Mouse (Mus musculus) kidney, postnatal 25 days (tissue): ENCODE measurements around the gene Psmg3.

Source experiments
- DNase-seq, 2 experiments: peaks; one replicate each; pipeline ENCODE4 v3.0.0; 2021; ENCODE audit warnings: mixed read lengths in 2 of 2

The Psmg3 gene

DNA sequence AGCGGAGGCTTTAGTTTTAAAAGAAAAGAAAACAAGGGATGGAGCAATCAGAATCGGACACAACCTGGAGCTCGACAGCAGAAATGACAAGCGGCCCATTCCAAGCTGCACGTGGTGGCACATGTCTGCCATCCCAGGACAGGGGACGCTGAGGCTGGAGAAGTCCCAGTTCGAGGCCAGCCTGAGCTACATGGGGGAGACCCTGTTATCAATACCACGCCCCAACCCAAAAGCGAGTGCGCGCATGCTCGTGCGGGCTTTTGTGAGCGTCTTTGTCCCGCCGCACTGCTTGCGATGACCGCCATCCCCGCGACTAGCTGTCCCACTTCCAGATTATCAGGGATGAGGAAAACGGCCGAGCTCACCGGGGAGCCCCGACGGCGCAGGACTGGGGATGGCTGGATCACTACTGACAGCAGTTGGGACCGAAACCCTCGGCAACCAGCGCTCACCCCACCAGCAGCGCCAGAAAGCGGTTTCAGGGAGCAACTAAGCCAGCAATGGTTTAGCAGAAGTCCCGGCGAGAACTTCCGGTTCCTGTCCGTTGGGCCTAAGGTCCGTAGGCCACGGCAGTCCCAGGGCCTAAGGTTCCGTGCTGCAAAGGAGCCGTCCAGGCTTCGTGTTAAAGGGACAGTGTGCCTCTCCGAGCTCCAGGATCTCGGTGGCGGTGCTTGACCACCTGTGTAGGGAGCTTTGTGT lies at the start of gene Psmg3, which contains the start of gene Gm26938:
Gene Psmg3 (minus strand): TSS at position 529 of the 699 bp plus-strand sequence.
Gene Gm26938 (minus strand): TSS at position 51 of the 699 bp plus-strand sequence.
- peak; percentile 84 to 90 for DNase-seq

- no peak for DNase-seq
Observed at GRCm38 (mm10) chr5:139871526-139871925, 44.8 kb upstream of the Psmg3 start.

DNA sequence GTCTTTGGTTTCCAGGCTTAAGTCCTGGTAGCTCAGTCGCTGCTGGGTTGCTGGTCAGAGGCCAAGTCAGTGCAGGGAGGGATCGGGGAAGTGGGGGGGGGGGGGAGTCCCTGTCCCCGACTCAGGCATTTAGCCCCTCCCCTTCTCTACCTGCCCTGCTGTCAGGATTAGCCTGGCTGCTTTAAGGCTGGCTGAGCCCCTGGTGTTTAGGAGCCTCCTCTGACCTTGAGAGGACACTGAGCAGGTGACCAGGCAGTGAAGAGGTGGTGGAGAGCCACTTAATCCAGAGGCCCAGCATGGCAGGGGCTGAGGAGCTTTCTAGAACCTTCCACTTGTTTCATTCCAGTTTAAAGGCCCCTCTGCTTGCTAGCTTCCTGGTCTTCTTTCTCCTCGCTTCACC lies 44.2 kb upstream of the Psmg3 start:
- DNase-seq = peak; percentile 36 to 74

GRCm38 (mm10) chr5:139862759-139863158 lies 36.1 kb upstream of the Psmg3 start:
- DNase-seq = peak; percentile 77 to 84

- no peak for DNase-seq
Observed at GRCm38 (mm10) chr5:139860328-139861104, 33.8 kb upstream of the Psmg3 start.

- peak; percentile 43 to 69 for DNase-seq
Observed at GRCm38 (mm10) chr5:139849626-139850320, 23.1 kb upstream of the Psmg3 start.

GRCm38 (mm10) chr5:139839142-139839541 lies 12.5 kb upstream of the Psmg3 start:
- no peak for DNase-seq

- peak in 1 of 2 experiments; percentile 84 for DNase-seq
Observed at GRCm38 (mm10) chr5:139838476-139838892, 11.8 kb upstream of the Psmg3 start.

GRCm38 (mm10) chr5:139835706-139836105 lies 9.0 kb upstream of the Psmg3 start:
- no peak for DNase-seq

- no peak for DNase-seq
Observed at GRCm38 (mm10) chr5:139832125-139832524, 5.4 kb upstream of the Psmg3 start.

DNA sequence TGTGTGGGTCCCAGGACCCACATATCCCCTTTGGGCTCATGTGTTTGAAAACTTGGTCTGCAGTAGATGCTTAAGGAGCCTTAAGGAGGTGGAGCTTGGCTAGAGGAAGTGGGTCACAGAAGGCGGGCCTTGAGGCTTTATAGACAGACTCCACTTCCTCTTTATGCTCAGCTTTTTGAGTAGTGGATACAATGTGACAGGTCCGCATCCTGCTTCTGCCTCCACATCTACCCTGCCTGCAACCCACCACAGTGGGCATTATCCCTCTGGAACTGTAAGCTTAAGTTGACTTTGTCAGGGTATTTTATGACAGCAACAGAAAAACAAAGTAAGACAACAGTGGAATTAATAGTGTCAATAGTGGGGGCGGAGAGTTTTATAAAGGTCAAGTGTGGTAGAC lies 4.0 kb upstream of the Psmg3 start:
- no peak for DNase-seq

DNA sequence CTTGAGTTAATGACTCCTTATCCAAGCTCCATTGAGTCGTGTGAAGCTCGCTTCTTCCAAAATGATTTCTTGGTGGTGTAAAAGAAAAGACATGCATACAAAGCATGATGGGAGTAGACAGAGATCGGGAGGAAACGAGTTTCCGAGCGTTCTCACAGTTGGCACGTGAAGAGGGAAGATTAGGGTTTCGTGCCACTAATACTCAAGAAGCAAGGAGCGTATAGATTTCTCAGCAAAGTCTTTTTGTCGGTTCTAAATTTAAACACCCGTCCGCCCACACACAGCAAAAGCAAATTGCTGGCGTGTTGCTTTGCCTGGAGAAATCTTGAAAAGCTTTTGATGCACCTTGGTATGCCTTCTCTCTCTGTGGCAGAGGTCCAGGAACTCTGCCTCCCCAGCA lies 2.7 kb upstream of the Psmg3 start:
- no peak for DNase-seq

DNA sequence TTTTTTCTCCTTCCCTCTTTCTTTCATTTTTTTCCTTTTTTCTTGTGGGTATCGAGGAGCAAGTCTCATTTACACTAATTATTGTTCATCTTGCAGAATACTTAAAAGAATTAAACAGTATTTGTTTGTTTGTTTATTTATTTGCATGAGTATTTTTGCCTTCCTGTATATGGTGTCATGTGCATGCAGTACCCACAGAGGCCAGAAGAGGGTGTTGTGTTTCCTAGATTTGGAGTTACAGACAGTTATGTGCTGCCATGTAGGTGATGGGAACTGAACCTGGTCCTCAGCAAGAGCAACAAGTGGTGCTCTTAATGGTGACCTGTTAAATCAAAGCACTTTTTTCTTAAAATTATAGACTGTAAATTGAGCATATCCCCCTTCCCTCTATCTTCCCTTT lies 908 bp upstream of the Psmg3 start:
- DNase-seq = no peak

GRCm38 (mm10) chr5:139825947-139826346 lies 738 bp downstream of the Psmg3 start:
- no peak for DNase-seq

- DNase-seq = no peak
Observed at GRCm38 (mm10) chr5:139824531-139824930, 2.2 kb downstream of the Psmg3 start.

GRCm38 (mm10) chr5:139821466-139822459 lies 4.9 kb downstream of the Psmg3 start:
- DNase-seq = no peak

DNA sequence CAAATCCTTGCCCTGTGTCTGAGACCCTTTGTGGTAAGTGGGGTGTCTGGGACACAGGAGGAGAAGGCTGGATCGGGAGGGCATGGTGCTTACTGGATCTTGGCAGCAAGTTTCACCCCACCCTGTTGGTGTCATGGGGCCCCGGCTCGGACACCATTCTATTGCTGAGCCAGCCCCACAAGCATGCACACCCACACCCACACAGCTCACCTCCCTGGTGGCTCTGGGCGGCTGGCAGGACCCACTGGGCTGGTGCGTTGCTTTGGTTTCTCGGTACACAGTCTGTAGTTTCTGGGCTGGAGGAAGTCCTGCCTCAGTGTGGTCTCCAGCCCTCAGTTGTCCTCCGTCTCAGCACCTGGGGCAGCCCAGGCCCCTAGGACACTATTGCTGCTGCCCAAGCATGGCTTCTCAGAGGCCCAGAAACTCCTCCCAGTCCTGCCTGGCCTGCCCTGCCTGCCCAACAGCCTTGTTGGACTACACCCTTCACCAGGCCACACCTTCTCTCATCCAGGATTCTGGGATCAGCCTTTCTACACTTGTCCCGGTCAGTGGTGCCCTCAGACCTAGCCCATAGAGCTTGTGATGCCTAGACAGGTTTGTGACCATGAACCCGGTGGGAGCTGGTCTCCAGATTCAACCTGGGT lies 7.0 kb downstream of the Psmg3 start, which contains the start of gene Tmem184a:
Gene Tmem184a (minus strand): TSS at position 380 of the 644 bp plus-strand sequence.
- no peak for DNase-seq

DNA sequence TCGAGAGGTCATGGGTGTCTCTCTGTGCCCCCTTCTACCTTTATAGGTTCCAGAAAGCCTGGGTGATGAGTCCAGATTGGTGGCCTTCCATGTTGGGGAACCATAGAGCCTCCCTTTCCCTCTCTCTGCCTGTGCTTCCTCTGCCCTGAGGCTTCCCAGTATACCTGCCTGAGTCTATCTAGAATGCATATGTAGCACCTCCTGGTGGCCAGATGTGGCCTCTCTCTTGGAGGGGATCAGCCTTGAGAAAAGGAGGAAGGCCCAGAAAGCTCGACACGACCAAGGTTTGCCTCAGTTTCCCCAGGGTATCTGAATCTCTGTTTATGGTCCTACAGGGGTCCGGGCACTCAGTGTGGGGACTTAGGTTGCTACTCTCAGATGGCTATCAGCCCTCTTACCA lies 7.9 kb downstream of the Psmg3 start:
- DNase-seq = peak; percentile 70 to 76

DNA sequence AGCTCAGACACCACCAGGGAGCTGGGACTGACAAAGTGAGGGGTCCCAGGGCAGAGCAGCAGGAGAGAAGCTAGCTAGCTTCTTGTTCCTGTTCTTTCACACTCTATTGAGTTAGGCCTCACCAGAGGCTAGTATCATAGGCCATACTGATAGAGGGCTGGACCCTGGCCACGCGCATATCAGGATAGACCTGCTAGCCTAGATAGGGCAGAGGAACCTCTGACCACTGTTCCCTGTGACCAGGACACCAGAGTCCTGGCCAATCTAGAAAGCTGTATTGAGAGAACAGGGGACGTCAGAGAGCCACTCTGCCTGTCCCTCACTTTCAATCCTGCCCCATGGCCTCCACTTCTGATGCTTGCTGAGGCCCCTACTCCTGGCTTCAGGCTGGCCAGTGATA lies 8.6 kb downstream of the Psmg3 start:
- DNase-seq = no peak

- no peak for DNase-seq
Observed at GRCm38 (mm10) chr5:139817292-139817691, 9.4 kb downstream of the Psmg3 start.

GRCm38 (mm10) chr5:139816445-139816844 lies 10.2 kb downstream of the Psmg3 start:
- DNase-seq = no peak

GRCm38 (mm10) chr5:139815964-139816363 lies 10.7 kb downstream of the Psmg3 start:
- DNase-seq = no peak
